Mouse (Mus musculus): Measurements from ENCODE around the gene Gm20835. TPM values are rescaled to one million over a fixed set of nuclear protein-coding genes. Genes with fewer than 3 reads are reported as not detected.
"Not testable (repeated sequence)": the region's sequence is repeated elsewhere in the genome, so short reads cannot be mapped to it uniquely, and the experiment has no call there.

The Gm20835 gene
- not detected for total RNA-seq (2021)
- long read RNA-seq, experiment 1 = 0 reads
- long read RNA-seq, experiment 2 = 0 reads

DNA sequence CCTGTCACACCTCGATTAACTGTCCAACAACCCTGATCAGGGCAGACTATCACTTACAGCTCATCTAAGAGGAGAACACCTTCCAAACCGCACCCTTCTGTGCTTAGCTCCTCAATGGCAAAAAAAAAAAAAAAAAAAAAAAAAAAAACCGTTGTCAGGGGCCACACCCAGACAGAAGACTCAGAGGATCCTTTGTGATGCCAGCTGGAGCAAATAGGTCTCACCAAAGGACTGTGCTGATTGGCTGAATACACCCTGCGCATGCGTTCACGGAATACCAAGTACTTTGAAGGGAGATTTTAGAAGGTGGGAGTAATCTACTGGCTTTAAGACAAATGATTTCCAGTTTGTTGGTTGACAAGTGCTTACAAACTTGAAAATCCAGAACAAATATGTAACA lies at the start of gene Gm20835:
Gm20835 (minus strand) TSS at position 101 of the 400 bp plus-strand sequence.
- DNase-seq = not testable (repeated sequence)

Measured in adrenal gland, postnatal 10 days (tissue).